Mouse (Mus musculus) adrenal gland, postnatal 36 days (tissue): ENCODE results near the gene Alpk1. TPM values are rescaled to one million over a fixed set of nuclear protein-coding genes. Genes with fewer than 3 reads are reported as not detected.

ENCODE experiments used
- DNase-seq, 2 experiments: peaks; one replicate each; pipeline ENCODE4 v3.0.0; 2021; ENCODE audit warnings: mixed read lengths in 1 of 2
- total RNA-seq, 2 experiments: library from RNA; stranded (reverse); gene quantifications; 2 replicates each; pipeline ENCODE4 v1.2.3; 2021

Alpk1 gene
- total RNA-seq, 2 experiments from 2014 or later = 9.4 to 12.7 TPM

DNA sequence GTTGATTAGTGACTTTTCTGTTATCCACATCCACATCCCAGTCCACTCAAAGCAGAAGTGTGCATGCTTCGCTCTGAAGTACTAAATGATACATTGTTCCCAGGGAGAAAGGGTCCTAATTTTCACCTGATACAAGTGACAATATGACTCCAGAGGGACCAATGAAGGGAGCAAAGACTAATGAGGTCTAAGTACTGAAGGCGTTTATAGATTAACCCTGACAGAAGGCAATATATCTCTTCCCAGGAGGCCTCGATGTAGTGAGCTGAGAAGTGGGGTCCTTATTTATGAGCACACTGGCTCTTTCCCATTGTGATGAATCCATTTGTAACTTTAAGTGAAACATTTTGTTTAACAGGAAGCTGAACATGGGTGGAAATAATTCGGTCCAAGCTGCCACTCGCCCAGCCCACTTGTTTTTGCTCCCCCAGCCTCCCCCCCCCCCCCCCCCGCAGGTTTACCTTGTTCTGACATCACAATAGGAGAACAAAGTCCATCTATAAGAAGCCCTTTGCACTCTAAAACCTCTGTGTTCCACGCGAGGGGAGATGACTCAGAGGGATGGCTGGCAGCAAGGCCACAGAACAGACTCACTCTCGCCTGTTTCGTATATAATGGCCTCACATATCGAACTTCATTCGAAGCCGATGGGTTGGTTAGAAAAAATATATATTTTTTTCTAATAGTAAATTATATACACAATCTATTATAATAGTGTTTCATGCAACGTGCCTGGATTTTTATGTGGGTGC, 36.5 kb downstream of the Alpk1 start:
- DNase-seq = no peak

GRCm38 (mm10) chr3:127741473-127741872, 38.9 kb downstream of the Alpk1 start:
- DNase-seq = no peak

GRCm38 (mm10) chr3:127737876-127738275, 42.5 kb downstream of the Alpk1 start:
- DNase-seq = no peak

GRCm38 (mm10) chr3:127735395-127735794, 44.9 kb downstream of the Alpk1 start:
- no peak for DNase-seq

- no peak for DNase-seq
Measured at GRCm38 (mm10) chr3:127729513-127730137, 50.7 kb downstream of the Alpk1 start.

DNA sequence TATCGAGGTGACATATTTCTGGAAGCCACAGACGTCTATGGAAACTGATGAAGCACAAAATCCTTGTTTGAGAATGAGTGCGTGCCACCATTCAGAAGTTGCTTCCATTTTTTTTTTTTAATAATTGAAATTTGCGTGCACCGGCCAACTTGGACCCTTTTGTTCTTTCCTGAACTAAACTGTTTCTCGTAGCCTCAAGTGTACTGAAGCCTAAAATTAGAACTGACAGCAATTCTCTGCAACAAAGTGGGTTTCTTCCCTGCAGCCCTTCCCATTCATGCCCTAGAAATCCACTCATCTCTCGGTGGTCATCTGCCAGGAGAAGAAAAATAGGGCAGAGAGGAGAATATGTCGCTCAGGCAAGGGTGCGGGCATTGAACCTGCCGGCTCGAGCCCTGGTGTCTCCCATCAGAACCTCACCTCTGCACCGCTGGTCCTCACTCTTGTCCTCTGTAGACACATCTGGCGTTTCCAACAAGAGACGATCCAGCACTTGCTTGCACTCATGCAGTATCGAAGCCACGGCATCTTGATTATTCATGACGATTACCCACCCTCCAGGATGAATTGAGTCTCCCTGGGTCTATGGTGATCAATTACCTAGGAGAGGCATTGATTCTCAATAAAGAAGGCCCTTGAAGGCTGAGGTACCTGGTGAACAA, 51.3 kb downstream of the Alpk1 start:
- no peak for DNase-seq

DNA sequence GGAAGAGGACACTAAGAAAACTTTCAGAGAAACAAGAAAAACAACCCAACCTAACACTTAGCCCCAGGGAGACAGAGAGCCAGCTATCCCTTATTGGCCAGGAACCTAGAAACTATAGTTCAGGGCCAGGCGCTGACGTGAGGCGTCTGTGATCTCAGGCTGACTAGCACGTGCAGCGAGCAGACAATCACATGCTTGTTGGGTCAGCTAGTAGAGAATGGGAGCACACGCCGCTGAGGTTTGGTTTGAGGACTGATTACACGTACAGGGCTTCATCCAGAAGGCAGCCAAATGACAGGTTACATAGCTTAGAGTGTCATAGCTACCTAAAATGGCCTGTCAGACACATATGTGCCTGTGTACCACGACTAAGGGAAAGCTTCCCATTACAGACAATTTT, 52.3 kb downstream of the Alpk1 start:
- no peak for DNase-seq

- no peak for DNase-seq
Measured at GRCm38 (mm10) chr3:127720948-127721347, 59.4 kb downstream of the Alpk1 start.

- no peak for DNase-seq
Measured at GRCm38 (mm10) chr3:127720050-127720449, 60.3 kb downstream of the Alpk1 start.

- DNase-seq = no peak
Measured at GRCm38 (mm10) chr3:127719601-127720000, 60.7 kb downstream of the Alpk1 start.

- DNase-seq = no peak
Measured at GRCm38 (mm10) chr3:127716759-127717158, 63.6 kb downstream of the Alpk1 start.

DNA sequence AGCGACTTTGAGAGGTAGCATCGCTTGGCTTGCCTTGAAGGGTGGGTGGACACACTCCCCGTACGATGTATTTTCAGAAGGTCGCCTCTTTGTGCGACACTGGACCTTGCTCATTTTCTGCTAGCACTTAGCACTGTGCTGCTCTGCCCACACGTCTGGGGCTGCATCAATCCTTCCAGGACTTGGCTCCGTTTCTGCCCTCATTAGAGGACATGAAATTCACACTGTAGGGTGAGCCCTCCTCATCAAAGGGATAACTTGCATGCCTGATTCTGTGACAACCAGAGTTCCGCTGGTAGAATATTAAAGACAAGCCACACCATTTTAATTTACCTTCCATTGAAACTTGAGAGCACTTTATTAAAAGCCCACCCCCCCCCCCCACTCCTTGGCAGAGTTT, 67.2 kb downstream of the Alpk1 start:
- DNase-seq = no peak

DNA sequence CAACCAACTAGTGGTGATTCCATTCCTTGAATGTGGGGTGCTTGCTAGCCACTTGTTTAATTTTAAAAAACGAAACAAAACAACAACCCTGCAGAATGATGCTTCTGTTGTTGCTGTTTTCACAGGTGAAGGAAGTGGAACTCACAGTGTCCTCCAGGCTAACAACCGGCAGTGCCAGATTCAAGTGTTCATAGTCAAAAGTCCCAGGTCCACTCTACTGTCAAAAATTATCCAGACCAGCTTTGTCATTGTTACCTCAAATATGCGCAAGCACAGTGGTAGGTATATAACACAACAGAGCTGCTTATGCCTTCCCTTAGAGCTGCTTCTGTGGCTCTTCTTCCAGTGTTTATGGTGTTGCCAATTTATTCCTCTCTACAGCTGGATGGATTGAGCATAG, 68.8 kb downstream of the Alpk1 start:
- DNase-seq = no peak

- no peak for DNase-seq
Measured at GRCm38 (mm10) chr3:127707089-127707485, 73.2 kb downstream of the Alpk1 start.

DNA sequence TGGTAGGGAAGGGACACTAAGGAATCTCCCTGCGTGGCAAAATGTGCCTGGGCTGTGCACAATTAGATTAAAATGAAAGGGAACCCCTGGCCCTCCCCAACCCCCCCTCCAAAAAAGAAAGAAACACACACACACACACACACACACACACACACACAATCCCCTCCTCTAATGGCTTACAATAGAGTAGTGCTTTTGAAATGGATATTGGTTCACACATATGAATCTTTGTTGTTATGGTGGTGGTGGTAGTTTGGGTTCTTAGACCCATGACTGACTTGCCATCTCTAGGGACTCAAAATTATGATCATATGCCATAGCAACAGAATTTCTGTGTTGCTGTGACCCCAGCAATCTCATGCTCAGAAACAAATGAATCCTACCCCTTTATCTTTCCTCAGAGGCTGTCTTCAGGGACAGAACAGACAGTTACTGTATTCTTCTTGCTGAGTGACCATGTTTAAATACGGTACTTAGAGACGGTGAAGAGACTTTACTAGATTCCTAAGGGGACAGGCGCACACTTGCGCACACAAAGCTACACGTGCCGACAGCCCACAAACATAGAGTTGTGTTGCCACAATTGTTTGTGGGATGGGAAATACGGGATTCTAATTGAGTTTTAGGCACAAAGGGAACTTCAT, 73.8 kb downstream of the Alpk1 start:
- DNase-seq = no peak

DNA sequence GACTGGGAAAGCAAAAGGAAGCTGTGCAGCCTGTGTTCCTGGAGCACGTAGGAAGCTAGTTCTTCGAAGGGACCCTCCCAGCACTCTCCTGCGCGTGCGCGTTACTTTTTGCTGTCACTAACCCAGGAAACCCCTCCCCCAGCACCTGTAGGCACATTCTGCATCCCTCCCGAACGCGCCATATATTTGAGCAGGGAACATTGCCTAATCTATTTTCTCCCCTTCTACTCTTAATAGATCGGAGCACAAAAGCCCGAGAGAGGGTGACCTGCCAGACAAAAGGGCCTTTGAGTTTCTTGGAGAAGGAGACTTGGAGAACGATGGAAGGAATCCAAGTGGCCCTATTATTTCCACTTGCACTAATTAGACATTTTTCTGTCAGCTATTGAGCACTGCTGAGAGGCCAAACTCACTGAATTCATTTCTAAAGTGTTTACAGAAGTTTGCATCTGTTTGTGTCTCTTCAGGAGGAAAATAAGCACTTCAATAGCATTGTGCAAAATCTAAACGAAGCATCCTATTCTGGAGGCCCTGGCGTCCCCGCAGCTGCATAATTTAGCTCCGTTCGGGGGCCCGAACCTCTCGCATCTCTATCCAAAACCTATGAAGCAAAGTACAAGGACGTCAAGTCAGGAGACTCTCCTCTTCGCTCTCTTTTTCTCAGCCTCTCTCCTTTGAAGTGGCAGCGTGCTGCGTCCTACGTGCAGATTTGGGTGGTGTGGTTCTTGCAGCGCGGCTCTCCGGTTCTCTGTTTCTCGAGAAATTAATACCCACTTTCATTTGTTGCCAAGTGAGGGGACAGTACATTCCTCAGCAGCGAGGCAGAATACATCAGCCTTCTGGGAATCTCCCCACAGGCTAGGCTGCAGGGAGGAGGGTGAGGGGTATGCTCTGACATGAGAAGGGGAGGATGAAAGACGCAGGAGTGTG, 74.5 kb downstream of the Alpk1 start:
- no peak for DNase-seq

DNA sequence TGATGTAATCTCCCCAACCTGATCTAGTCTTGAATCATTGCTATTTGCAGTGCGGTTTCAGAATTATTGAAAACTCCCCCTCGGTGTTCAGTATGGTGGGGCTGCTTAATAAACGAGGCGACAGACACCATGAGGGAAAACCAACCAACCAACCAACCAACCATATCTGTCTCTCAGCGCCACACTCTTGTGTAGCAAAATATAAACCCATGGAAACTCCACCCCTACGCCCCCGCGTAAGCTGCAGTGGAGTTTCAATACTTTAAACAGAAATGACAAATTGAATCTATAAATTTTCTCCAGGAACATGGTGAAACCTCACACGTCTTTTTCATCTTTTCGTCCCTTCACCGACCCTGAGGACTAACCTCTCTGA, 75.2 kb downstream of the Alpk1 start:
- DNase-seq = no peak

GRCm38 (mm10) chr3:127701196-127701825, 79.0 kb downstream of the Alpk1 start:
- no peak for DNase-seq

DNA sequence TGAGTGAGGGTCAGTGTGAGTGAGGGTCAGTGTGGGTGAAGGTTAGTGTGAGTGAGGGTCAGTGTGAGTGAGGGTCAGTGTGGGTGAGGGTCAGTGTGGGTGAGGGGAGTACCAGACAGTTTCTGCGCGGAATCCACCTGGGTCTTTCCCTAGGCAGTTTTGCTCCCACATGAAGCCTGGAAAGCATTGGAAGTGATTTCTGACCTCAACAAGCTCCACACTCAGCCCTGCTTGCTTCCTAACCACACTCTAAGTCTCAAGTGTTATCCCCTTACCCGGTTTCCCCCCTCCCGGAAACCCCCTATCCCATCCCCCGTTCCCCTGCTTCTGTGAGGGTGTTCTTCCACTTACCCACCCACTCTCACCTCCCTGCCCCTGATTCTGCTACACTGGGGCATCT, 81.7 kb downstream of the Alpk1 start:
- DNase-seq = no peak

GRCm38 (mm10) chr3:127696541-127696940, 83.8 kb downstream of the Alpk1 start:
- no peak for DNase-seq
